8 mouse cellular contexts compared by ENCODE assay signal in the genomic region with DNA sequence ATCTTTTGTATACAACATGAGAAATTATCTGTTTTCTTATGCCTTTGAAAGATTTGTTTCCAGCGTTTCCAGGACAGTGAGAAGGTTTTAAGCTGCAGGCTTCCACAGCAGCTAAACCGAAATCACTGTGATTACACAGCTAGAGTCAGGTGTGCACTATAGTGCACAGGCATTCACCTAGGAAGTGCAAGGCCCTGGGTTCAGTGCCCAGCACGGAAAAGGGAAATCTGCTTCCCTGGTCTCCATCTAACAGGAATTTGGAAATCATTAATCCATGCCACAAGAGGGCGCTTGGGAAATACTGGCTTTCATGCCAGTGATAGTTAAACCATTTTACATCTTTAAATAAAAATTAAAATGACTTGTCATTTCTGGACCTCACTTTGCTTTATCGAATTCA. TPM values are rescaled to one million over a fixed set of nuclear protein-coding genes. Genes with fewer than 3 reads are reported as not detected.
DNase-seq lines count a peak whose midpoint lies in the region; ATAC-seq lines count a peak whose summit lies in the region.

No protein-coding gene starts in this region.

- DNase-seq in hindbrain, embryonic 14.5 days (ENCODE audit: low spot score), result peak; percentile 75
- DNase-seq in hindbrain, embryonic 10.5 days (ENCODE audit: low spot score), result no peak
- peak; percentile 24 for DNase-seq in urinary bladder, postnatal 14 days (ENCODE audit: low spot score)
- no peak for DNase-seq in urinary bladder, postnatal 4 days (ENCODE audit: low spot score in 2 of 2)
- peak; percentile 70 for DNase-seq in embryo, embryonic 10.5 days (ENCODE audit: low spot score)
- peak; percentile 58 for DNase-seq in retina, postnatal 1 day

- H3K9me3 ChIP-seq in hindbrain, embryonic 14.5 days (ENCODE audit: control insufficient read depth, low read length), result no peaks in the 10 kb centered on the region
- no peaks in the 10 kb centered on the region for H3K9me3 ChIP-seq in hindbrain, embryonic 10.5 days

- no peak for ATAC-seq in hindbrain, embryonic 14.5 days (ENCODE audit: low FRiP score)
- ATAC-seq in inflammation-experienced regulatory T-cells, adult 6 months, result no peak
- no peak for ATAC-seq in activated CD4-positive, CD25-positive, alpha-beta regulatory T cell, adult 4 months

- H3K9ac ChIP-seq in hindbrain, embryonic 14.5 days, result no peak overlapping the region

- H3K27ac ChIP-seq in hindbrain, embryonic 14.5 days, result no peak overlapping the region
- no peak overlapping the region for H3K27ac ChIP-seq in hindbrain, embryonic 10.5 days

- no peaks in the 10 kb centered on the region for H3K36me3 ChIP-seq in hindbrain, embryonic 14.5 days (replicated peaks; ENCODE audit: control insufficient read depth, insufficient read depth)
- no peaks in the 10 kb centered on the region for H3K36me3 ChIP-seq in hindbrain, embryonic 10.5 days

- no peak overlapping the region for H3K4me2 ChIP-seq in hindbrain, embryonic 14.5 days (replicated peaks)

- peaks cover 9% of the 10 kb centered on the region; the same call in 1 of the 2 replicates for H3K4me1 ChIP-seq in hindbrain, embryonic 14.5 days (replicated peaks; ENCODE audit: control insufficient read depth, insufficient read depth, low read length)
- H3K4me1 ChIP-seq in hindbrain, embryonic 10.5 days (replicated peaks), result no peaks in the 10 kb centered on the region

- H3K27me3 ChIP-seq in hindbrain, embryonic 14.5 days (ENCODE audit: control insufficient read depth, insufficient read depth, low read length), result no peaks in the 10 kb centered on the region
- no peaks in the 10 kb centered on the region for H3K27me3 ChIP-seq in hindbrain, embryonic 10.5 days (ENCODE audit: insufficient read depth, poor library complexity, severe bottlenecking)

- WGBS in hindbrain, embryonic 14.5 days, result 38% methylated on average over 5 of the region's 5 CpGs
- 43% methylated on average over 5 of the region's 5 CpGs for WGBS in hindbrain, embryonic 10.5 days

- H3K4me3 ChIP-seq in hindbrain, embryonic 14.5 days (replicated peaks; ENCODE audit: low read length), result no peak overlapping the region
- no peak overlapping the region for H3K4me3 ChIP-seq in hindbrain, embryonic 10.5 days

RNA-seq across cellular contexts. Expression of a gene that starts 44.0 kb away (rescaled TPM):
- 26.4 and 26.8 TPM in 2 replicates for polyA plus RNA-seq in hindbrain, embryonic 14.5 days (2014; fragmentation: Nextera tagmentation; extraction: Ambion mirVana)
- 86.4 and 93.6 TPM in 2 replicates for polyA plus RNA-seq in hindbrain, embryonic 10.5 days (2016; fragmentation: Nextera tagmentation; extraction: Ambion mirVana)
- 10 to 100 TPM in 1 of 3 experiments, 1 to 10 TPM in 2; 6.4 to 12.7 (median 6.6) TPM for polyA plus RNA-seq in inflammation-experienced regulatory T-cells, adult 6 months (2017; shearing (Covaris generic))
- 1 to 10 TPM; 6.3 to 7.2 TPM for polyA plus RNA-seq in activated CD4-positive, CD25-positive, alpha-beta regulatory T cell, adult 4 months (2017; shearing (Covaris generic))

Comparison
In these comparisons a context has a peak if more than half of its experiments do, and no peak if none do; other contexts are left out.
1. DNase-seq: peak in hindbrain, embryonic 14.5 days (single experiment), urinary bladder, postnatal 14 days (single experiment), embryo, embryonic 10.5 days (single experiment) and retina, postnatal 1 day (single experiment); none in hindbrain, embryonic 10.5 days (single experiment) and urinary bladder, postnatal 4 days (0 of 2).